Mouse (Mus musculus): ENCODE measurements around the gene C330007P06Rik.
"Not testable (repeated sequence)": the region's sequence is repeated elsewhere in the genome, so short reads cannot be mapped to it uniquely, and the experiment has no call there.

DNA sequence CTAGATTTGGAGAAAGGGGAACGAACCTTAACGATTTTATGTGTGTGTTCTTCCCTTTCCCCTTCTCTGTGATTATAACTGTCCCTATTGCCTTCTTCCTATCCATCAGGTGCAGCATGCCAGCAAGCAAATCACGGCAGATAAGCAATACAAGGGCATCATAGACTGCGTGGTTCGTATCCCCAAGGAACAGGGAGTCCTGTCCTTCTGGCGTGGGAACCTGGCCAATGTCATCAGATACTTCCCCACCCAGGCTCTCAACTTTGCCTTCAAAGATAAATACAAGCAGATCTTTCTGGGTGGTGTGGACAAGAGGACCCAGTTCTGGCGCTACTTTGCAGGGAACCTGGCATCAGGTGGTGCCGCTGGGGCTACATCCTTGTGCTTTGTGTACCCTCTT is 77.2 kb downstream of the C330007P06Rik start:
- not testable (repeated sequence) for TF ChIP-seq CTCF (IDR thresholded peaks at IDR 0.05; ENCODE audit: control insufficient read depth, insufficient read depth, insufficient replicate concordance, low read depth, low read length); POLR2A (IDR thresholded peaks at IDR 0.05; ENCODE audit: control insufficient read depth, low read depth, low read length)
